Mouse (Mus musculus): ENCODE results near the gene Gas7. TPM values are rescaled to one million over a fixed set of nuclear protein-coding genes. Genes with fewer than 3 reads are reported as not detected.

The Gas7 gene
- total RNA-seq, 2 experiments from 2014 or later = 1.3 to 3.4 TPM

- ATAC-seq (replicated peaks; ENCODE audit: low FRiP score, low TSS enrichment, poor library complexity, severe bottlenecking) = no peak
These were observed 278.5 kb downstream of the Gas7 start for GRCm38 (mm10) chr11:67733726-67734125.

DNA sequence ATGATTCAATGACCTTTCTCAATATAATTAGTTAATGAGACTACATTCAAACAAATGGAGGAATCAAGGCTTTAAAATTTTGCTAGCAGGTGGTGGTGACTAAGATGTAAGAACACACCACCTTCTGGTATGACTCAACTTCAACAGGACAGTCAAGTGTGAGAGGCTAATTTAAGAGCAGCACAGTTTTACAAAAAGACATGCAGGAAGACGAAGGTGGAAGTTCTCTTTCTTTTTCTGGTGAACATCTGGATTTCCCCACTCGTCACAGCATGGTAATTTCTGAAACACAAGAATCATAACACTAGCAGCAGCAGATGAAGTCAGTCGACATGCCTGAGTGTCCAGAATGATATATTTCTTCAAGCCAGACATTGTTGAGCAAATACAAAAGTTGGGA lies 279.4 kb downstream of the Gas7 start:
- no peak for ATAC-seq (replicated peaks; ENCODE audit: low FRiP score, low TSS enrichment, poor library complexity, severe bottlenecking)

DNA sequence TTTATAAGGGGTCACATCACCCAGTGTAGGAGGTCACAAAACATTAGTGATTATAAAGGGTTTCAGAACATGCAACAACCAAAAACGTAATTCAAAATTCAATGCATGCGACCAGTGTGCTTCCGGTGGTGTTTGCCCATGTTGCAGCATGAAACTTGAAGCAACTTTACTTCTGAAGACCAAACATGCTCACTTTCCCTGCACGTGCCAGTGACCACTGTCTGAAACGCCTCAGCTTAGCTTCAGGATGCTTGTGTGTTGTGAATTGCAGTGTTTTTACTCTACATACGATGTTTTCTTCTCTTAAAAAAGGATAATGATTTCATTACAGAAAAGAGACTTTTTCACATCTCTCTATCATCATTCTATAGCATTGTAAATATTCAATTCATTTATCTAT lies 283.1 kb downstream of the Gas7 start:
- ATAC-seq (replicated peaks; ENCODE audit: low FRiP score, low TSS enrichment, poor library complexity, severe bottlenecking) = no peak

Other genes with a start within 250 kb of the Gas7 start
- gene Myh4, start 217.4 kb upstream of the Gas7 start, total RNA-seq (2014; fragmentation: Nextera tagmentation) = not detected in 2 replicates
- not detected in 2 replicates for gene Myh4, start 217.4 kb upstream of the Gas7 start, total RNA-seq (2017)
- gene Myh8, start 178.3 kb upstream of the Gas7 start, total RNA-seq (2014; fragmentation: Nextera tagmentation) = not detected in 2 replicates
- not detected in 2 replicates for gene Myh8, start 178.3 kb upstream of the Gas7 start, total RNA-seq (2017)
- not detected in 2 replicates for gene Myh13, start 133.8 kb upstream of the Gas7 start, total RNA-seq (2014; fragmentation: Nextera tagmentation)
- gene Myh13, start 133.8 kb upstream of the Gas7 start, total RNA-seq (2017) = not detected in 2 replicates
- gene Rcvrn, start 239.9 kb downstream of the Gas7 start, total RNA-seq (2014; fragmentation: Nextera tagmentation) = not detected in 2 replicates
- not detected in 2 replicates for gene Rcvrn, start 239.9 kb downstream of the Gas7 start, total RNA-seq (2017)